Mouse (Mus musculus): ENCODE results near the gene Zmat5. TPM values are rescaled to one million over a fixed set of nuclear protein-coding genes. Genes with fewer than 3 reads are reported as not detected.

The Zmat5 gene
- polyA plus RNA-seq, 1 experiment from 2014 or later: 57.3 TPM

GRCm38 (mm10) chr11:4687027-4687426 is 17.5 kb upstream of the Zmat5 start:
- Histone ChIP-seq H3K9me3 (ENCODE audit: control insufficient read depth, low read length) (no peaks in the 10 kb centered on the region), H3K27me3 (ENCODE audit: control insufficient read depth, insufficient read depth, low read length) (no peaks in the 10 kb centered on the region), H3K9ac (no peak overlapping the region), H3K27ac (no peak overlapping the region), H3K36me3 (replicated peaks; ENCODE audit: control insufficient read depth, insufficient read depth) (peaks cover 30% of the 10 kb centered on the region), H3K4me1 (replicated peaks; ENCODE audit: control insufficient read depth, insufficient read depth, low read length) (no peaks in the 10 kb centered on the region), H3K4me3 (replicated peaks; ENCODE audit: low read length) (no peak overlapping the region), H3K4me2 (replicated peaks) (no peak overlapping the region)
- WGBS: 89% methylated on average over 3 of the region's 3 CpGs
- DNase-seq (ENCODE audit: low spot score) (no peak), ATAC-seq (ENCODE audit: low FRiP score) (no peak)

- ATAC-seq (ENCODE audit: low FRiP score): no peak
- Histone ChIP-seq H3K4me3 (replicated peaks; ENCODE audit: low read length) (no peak overlapping the region), H3K4me1 (replicated peaks; ENCODE audit: control insufficient read depth, insufficient read depth, low read length) (no peaks in the 10 kb centered on the region), H3K4me2 (replicated peaks) (no peak overlapping the region), H3K27me3 (ENCODE audit: control insufficient read depth, insufficient read depth, low read length) (no peaks in the 10 kb centered on the region), H3K9ac (no peak overlapping the region), H3K36me3 (replicated peaks; ENCODE audit: control insufficient read depth, insufficient read depth) (peaks cover 22% of the 10 kb centered on the region), H3K9me3 (ENCODE audit: control insufficient read depth, low read length) (no peaks in the 10 kb centered on the region), H3K27ac (no peak overlapping the region)
- WGBS: 79% methylated on average over 3 of the region's 3 CpGs
- DNase-seq (ENCODE audit: low spot score): no peak
Observed at GRCm38 (mm10) chr11:4687874-4688273, 16.6 kb upstream of the Zmat5 start.

- H3K4me1 ChIP-seq (replicated peaks; ENCODE audit: control insufficient read depth, insufficient read depth, low read length): no peaks in the 10 kb centered on the region
- H3K9me3 ChIP-seq (ENCODE audit: control insufficient read depth, low read length): no peaks in the 10 kb centered on the region
- H3K4me2 ChIP-seq (replicated peaks): no peak overlapping the region
- no peak overlapping the region for H3K27ac ChIP-seq
- H3K36me3 ChIP-seq (replicated peaks; ENCODE audit: control insufficient read depth, insufficient read depth): peaks cover 13% of the 10 kb centered on the region
- no peaks in the 10 kb centered on the region for H3K27me3 ChIP-seq (ENCODE audit: control insufficient read depth, insufficient read depth, low read length)
- no peak for DNase-seq (ENCODE audit: low spot score)
- ATAC-seq (ENCODE audit: low FRiP score): no peak
- H3K4me3 ChIP-seq (replicated peaks; ENCODE audit: low read length): no peak overlapping the region
- H3K9ac ChIP-seq: no peak overlapping the region
- 64% methylated on average over 11 of the region's 11 CpGs for WGBS
Observed at GRCm38 (mm10) chr11:4688632-4689380, 15.7 kb upstream of the Zmat5 start.

GRCm38 (mm10) chr11:4690353-4690752 is 14.1 kb upstream of the Zmat5 start:
- 82% methylated on average over 7 of the region's 7 CpGs for WGBS
- H3K36me3 ChIP-seq (replicated peaks; ENCODE audit: control insufficient read depth, insufficient read depth): no peaks in the 10 kb centered on the region
- DNase-seq (ENCODE audit: low spot score) (no peak), ATAC-seq (ENCODE audit: low FRiP score) (no peak)
- no peaks in the 10 kb centered on the region for H3K27me3 ChIP-seq (ENCODE audit: control insufficient read depth, insufficient read depth, low read length)
- H3K27ac ChIP-seq: no peak overlapping the region
- H3K9ac ChIP-seq: no peak overlapping the region
- H3K4me3 ChIP-seq (replicated peaks; ENCODE audit: low read length): no peak overlapping the region
- H3K4me1 ChIP-seq (replicated peaks; ENCODE audit: control insufficient read depth, insufficient read depth, low read length): no peaks in the 10 kb centered on the region
- H3K9me3 ChIP-seq (ENCODE audit: control insufficient read depth, low read length): no peaks in the 10 kb centered on the region
- no peak overlapping the region for H3K4me2 ChIP-seq (replicated peaks)

GRCm38 (mm10) chr11:4691213-4691612 is 13.3 kb upstream of the Zmat5 start:
- Histone ChIP-seq H3K9ac (no peak overlapping the region), H3K4me2 (replicated peaks) (no peak overlapping the region), H3K27me3 (ENCODE audit: control insufficient read depth, insufficient read depth, low read length) (no peaks in the 10 kb centered on the region), H3K27ac (no peak overlapping the region), H3K4me1 (replicated peaks; ENCODE audit: control insufficient read depth, insufficient read depth, low read length) (no peaks in the 10 kb centered on the region), H3K4me3 (replicated peaks; ENCODE audit: low read length) (no peak overlapping the region), H3K9me3 (ENCODE audit: control insufficient read depth, low read length) (no peaks in the 10 kb centered on the region), H3K36me3 (replicated peaks; ENCODE audit: control insufficient read depth, insufficient read depth) (no peaks in the 10 kb centered on the region)
- ATAC-seq (ENCODE audit: low FRiP score) (no peak), DNase-seq (ENCODE audit: low spot score) (peak; percentile 27)
- 58% methylated on average over 10 of the region's 10 CpGs for WGBS

GRCm38 (mm10) chr11:4692162-4692561 is 12.3 kb upstream of the Zmat5 start:
- H3K27ac ChIP-seq: no peak overlapping the region
- ATAC-seq (ENCODE audit: low FRiP score) (no peak), DNase-seq (ENCODE audit: low spot score) (no peak)
- 85% methylated on average over 11 of the region's 11 CpGs for WGBS
- H3K27me3 ChIP-seq (ENCODE audit: control insufficient read depth, insufficient read depth, low read length): no peaks in the 10 kb centered on the region
- no peak overlapping the region for H3K4me2 ChIP-seq (replicated peaks)
- no peak overlapping the region for H3K4me3 ChIP-seq (replicated peaks; ENCODE audit: low read length)
- H3K9ac ChIP-seq: no peak overlapping the region
- no peaks in the 10 kb centered on the region for H3K36me3 ChIP-seq (replicated peaks; ENCODE audit: control insufficient read depth, insufficient read depth)
- no peaks in the 10 kb centered on the region for H3K4me1 ChIP-seq (replicated peaks; ENCODE audit: control insufficient read depth, insufficient read depth, low read length)
- H3K9me3 ChIP-seq (ENCODE audit: control insufficient read depth, low read length): no peaks in the 10 kb centered on the region

GRCm38 (mm10) chr11:4697043-4697983 is 7.2 kb upstream of the Zmat5 start:
- no peak; the same call in 1 of the 2 replicates for ATAC-seq (ENCODE audit: low FRiP score)
- peaks cover 14% of the 10 kb centered on the region; the same call in 1 of the 2 replicates for H3K36me3 ChIP-seq (replicated peaks; ENCODE audit: control insufficient read depth, insufficient read depth)
- no peak overlapping the region for H3K9ac ChIP-seq
- no peak overlapping the region for H3K27ac ChIP-seq
- DNase-seq (ENCODE audit: low spot score): peak; percentile 47
- H3K4me1 ChIP-seq (replicated peaks; ENCODE audit: control insufficient read depth, insufficient read depth, low read length): 0 out of 2 replicates have a peak, but pooled peaks cover 2% of the 10 kb centered on the region
- no peaks in the 10 kb centered on the region for H3K27me3 ChIP-seq (ENCODE audit: control insufficient read depth, insufficient read depth, low read length)
- no peak overlapping the region for H3K4me2 ChIP-seq (replicated peaks)
- WGBS: 57% methylated on average over 7 of the region's 7 CpGs
- no peaks in the 10 kb centered on the region for H3K9me3 ChIP-seq (ENCODE audit: control insufficient read depth, low read length)
- no peak overlapping the region for H3K4me3 ChIP-seq (replicated peaks; ENCODE audit: low read length)

GRCm38 (mm10) chr11:4700726-4701125 is 3.8 kb upstream of the Zmat5 start:
- Histone ChIP-seq H3K4me1 (replicated peaks; ENCODE audit: control insufficient read depth, insufficient read depth, low read length) (peaks cover 21% of the 10 kb centered on the region), H3K27me3 (ENCODE audit: control insufficient read depth, insufficient read depth, low read length) (no peaks in the 10 kb centered on the region), H3K9ac (no peak overlapping the region), H3K4me3 (replicated peaks; ENCODE audit: low read length) (no peak overlapping the region), H3K36me3 (replicated peaks; ENCODE audit: control insufficient read depth, insufficient read depth) (peaks cover 14% of the 10 kb centered on the region; the same call in 1 of the 2 replicates), H3K4me2 (replicated peaks) (no peak overlapping the region), H3K27ac (no peak overlapping the region), H3K9me3 (ENCODE audit: control insufficient read depth, low read length) (no peaks in the 10 kb centered on the region)
- no peak for DNase-seq (ENCODE audit: low spot score)
- no peak for ATAC-seq (ENCODE audit: low FRiP score)
- WGBS: 89% methylated on average over 8 of the region's 8 CpGs

GRCm38 (mm10) chr11:4703688-4704071 is 798 bp upstream of the Zmat5 start:
- H3K9me3 ChIP-seq (ENCODE audit: control insufficient read depth, low read length): no peaks in the 10 kb centered on the region
- H3K36me3 ChIP-seq (replicated peaks; ENCODE audit: control insufficient read depth, insufficient read depth): peaks cover 14% of the 10 kb centered on the region; the same call in 1 of the 2 replicates
- peak overlapping the region; percentile 94 for H3K4me2 ChIP-seq (replicated peaks)
- DNase-seq (ENCODE audit: low spot score) (no peak), ATAC-seq (ENCODE audit: low FRiP score) (no peak; the same call in 1 of the 2 replicates)
- peaks cover 21% of the 10 kb centered on the region for H3K4me1 ChIP-seq (replicated peaks; ENCODE audit: control insufficient read depth, insufficient read depth, low read length)
- H3K9ac ChIP-seq: peak overlapping the region; percentile 63
- peak overlapping the region; percentile 20; the same call in 1 of the 2 replicates for H3K27ac ChIP-seq
- H3K4me3 ChIP-seq (replicated peaks; ENCODE audit: low read length): peak overlapping the region; percentile 49
- H3K27me3 ChIP-seq (ENCODE audit: control insufficient read depth, insufficient read depth, low read length): no peaks in the 10 kb centered on the region
- 6% methylated on average over 12 of the region's 12 CpGs for WGBS
